Mouse (Mus musculus) kidney, embryonic 15.5 days (tissue): Measurements from ENCODE around the gene Mgat5. TPM values are rescaled to one million over a fixed set of nuclear protein-coding genes. Genes with fewer than 3 reads are reported as not detected.

Experiments
- ATAC-seq: fragments of 200-750 bp; cut with Nextera tagmentation; replicated peaks from 2 replicates; pipeline ENCODE4 v1.8.0; 2017; ENCODE audit warnings: moderate TSS enrichment; ENCODE audit not compliant: low FRiP score
- H3K27ac ChIP-seq: fragments of 300-500 bp; sonication (generic); 2 replicates; pipeline ENCODE4 v1.5.1; 2015; ENCODE audit warnings: mild to moderate bottlenecking, inconsistent platforms
- H3K27me3 ChIP-seq: fragments of 300-500 bp; sonication (generic); 2 replicates; pipeline ENCODE4 v1.6.1; 2015; ENCODE audit warnings: inconsistent platforms
- H3K36me3 ChIP-seq: fragments of 300-500 bp; sonication (generic); 2 replicates; pipeline ENCODE4 v1.6.1; 2015; ENCODE audit warnings: inconsistent platforms
- H3K4me1 ChIP-seq: fragments of 300-500 bp; sonication (generic); 2 replicates; pipeline ENCODE4 v1.6.1; 2015; ENCODE audit warnings: inconsistent platforms
- H3K4me2 ChIP-seq: fragments of 300-500 bp; sonication (generic); 2 replicates; pipeline ENCODE4 v1.6.1; 2015; ENCODE audit warnings: moderate library complexity, mild to moderate bottlenecking, inconsistent platforms
- H3K4me3 ChIP-seq: fragments of 300-500 bp; sonication (generic); replicated peaks from 2 replicates; pipeline ENCODE4 v1.5.1; 2015; ENCODE audit warnings: mild to moderate bottlenecking, inconsistent platforms
- H3K9ac ChIP-seq: fragments of 300-500 bp; sonication (generic); 2 replicates; pipeline ENCODE4 v1.6.1; 2015; ENCODE audit warnings: mild to moderate bottlenecking, inconsistent platforms
- H3K9me3 ChIP-seq: fragments of 300-500 bp; sonication (generic); replicated peaks from 2 replicates; pipeline ENCODE4 v1.6.1; 2016; ENCODE audit warnings: inconsistent platforms
- WGBS: fragments of 180-500 bp; shearing (Covaris S2); methylation state at CpG from one replicate; pipeline ENCODE4 v1.1.7; 2015; ENCODE audit warnings: mixed read lengths; 5-methylcytosine and 5-hydroxymethylcytosine counted together
- polyA plus RNA-seq: library from polyadenylated mRNA; unstranded; fragments of >200 nt; fragmentation: Nextera tagmentation; extraction: Ambion mirVana; gene quantifications from 2 replicates; pipeline ENCODE4 v1.2.1, GENCODE M21; 2015

The Mgat5 gene
- polyA plus RNA-seq, 1 experiment from 2014 or later = 8.6 TPM

- no peaks in the 10 kb centered on the region for H3K9me3 ChIP-seq
- no peak for ATAC-seq
- H3K9ac ChIP-seq = no peak overlapping the region
- H3K4me1 ChIP-seq = peaks cover 21% of the 10 kb centered on the region
- 96% methylated on average over 5 of the region's 5 CpGs for WGBS
- H3K36me3 ChIP-seq = peaks cover 15% of the 10 kb centered on the region; the same call in 1 of the 2 replicates
- no peak overlapping the region for H3K4me2 ChIP-seq
- no peak overlapping the region for H3K27ac ChIP-seq
- H3K27me3 ChIP-seq = no peaks in the 10 kb centered on the region
- H3K4me3 ChIP-seq = no peak overlapping the region
Measured at GRCm38 (mm10) chr1:127467238-127467637, 262.4 kb downstream of the Mgat5 start.

- ATAC-seq = no peak
- 65% methylated on average over 4 of the region's 4 CpGs for WGBS
Measured at GRCm38 (mm10) chr1:127470175-127470574, 265.4 kb downstream of the Mgat5 start.

GRCm38 (mm10) chr1:127475756-127476155 is 270.9 kb downstream of the Mgat5 start:
- H3K27me3 ChIP-seq = no peaks in the 10 kb centered on the region
- H3K9me3 ChIP-seq = no peaks in the 10 kb centered on the region
- WGBS = 91% methylated on average over 5 of the region's 5 CpGs
- no peak for ATAC-seq
- no peak overlapping the region for H3K4me2 ChIP-seq
- no peak overlapping the region for H3K4me3 ChIP-seq
- H3K4me1 ChIP-seq = 0 out of 2 replicates have a peak, but pooled peaks cover 4% of the 10 kb centered on the region
- no peak overlapping the region for H3K9ac ChIP-seq
- peaks cover 32% of the 10 kb centered on the region for H3K36me3 ChIP-seq
- H3K27ac ChIP-seq = no peak overlapping the region

More at GRCm38 (mm10) chr1:127470175-127470574, 265.4 kb downstream of the Mgat5 start:
- Histone ChIP-seq H3K9ac (no peak overlapping the region), H3K27ac (no peak overlapping the region), H3K4me2 (no peak overlapping the region), H3K27me3 (no peaks in the 10 kb centered on the region), H3K4me1 (peaks cover 9% of the 10 kb centered on the region; the same call in 1 of the 2 replicates), H3K9me3 (no peaks in the 10 kb centered on the region), H3K36me3 (peaks cover 15% of the 10 kb centered on the region; the same call in 1 of the 2 replicates), H3K4me3 (no peak overlapping the region)

- Histone ChIP-seq H3K4me3 (no peak overlapping the region), H3K36me3 (peaks cover 27% of the 10 kb centered on the region; the same call in 1 of the 2 replicates), H3K9me3 (no peaks in the 10 kb centered on the region), H3K27ac (no peak overlapping the region), H3K9ac (no peak overlapping the region), H3K4me1 (no peaks in the 10 kb centered on the region), H3K27me3 (no peaks in the 10 kb centered on the region), H3K4me2 (no peak overlapping the region)
- WGBS = 61% methylated on average over 10 of the region's 10 CpGs
- no peak for ATAC-seq
Measured at GRCm38 (mm10) chr1:127482911-127483310, 278.1 kb downstream of the Mgat5 start.

GRCm38 (mm10) chr1:127484188-127484587 is 279.4 kb downstream of the Mgat5 start:
- 94% methylated on average over 8 of the region's 8 CpGs for WGBS
- Histone ChIP-seq H3K9ac (no peak overlapping the region), H3K4me2 (no peak overlapping the region), H3K27ac (no peak overlapping the region), H3K9me3 (no peaks in the 10 kb centered on the region), H3K27me3 (no peaks in the 10 kb centered on the region), H3K36me3 (peaks cover 20% of the 10 kb centered on the region; the same call in 1 of the 2 replicates), H3K4me3 (no peak overlapping the region), H3K4me1 (no peaks in the 10 kb centered on the region)
- ATAC-seq = no peak

GRCm38 (mm10) chr1:127484826-127485225 is 280.0 kb downstream of the Mgat5 start:
- ATAC-seq = no peak
- H3K36me3 ChIP-seq = peaks cover 20% of the 10 kb centered on the region; the same call in 1 of the 2 replicates
- 51% methylated on average over 7 of the region's 7 CpGs for WGBS
- no peak overlapping the region for H3K9ac ChIP-seq
- no peak overlapping the region for H3K27ac ChIP-seq
- no peaks in the 10 kb centered on the region for H3K27me3 ChIP-seq
- H3K4me1 ChIP-seq = no peaks in the 10 kb centered on the region
- H3K9me3 ChIP-seq = no peaks in the 10 kb centered on the region
- H3K4me3 ChIP-seq = no peak overlapping the region
- no peak overlapping the region for H3K4me2 ChIP-seq

GRCm38 (mm10) chr1:127487161-127487560 is 282.3 kb downstream of the Mgat5 start:
- Histone ChIP-seq H3K36me3 (peaks cover 12% of the 10 kb centered on the region; the same call in 1 of the 2 replicates), H3K4me3 (no peak overlapping the region), H3K27me3 (no peaks in the 10 kb centered on the region), H3K4me1 (no peaks in the 10 kb centered on the region), H3K9me3 (no peaks in the 10 kb centered on the region), H3K9ac (no peak overlapping the region), H3K27ac (no peak overlapping the region), H3K4me2 (no peak overlapping the region)
- 84% methylated on average over 4 of the region's 4 CpGs for WGBS
- no peak for ATAC-seq

- Histone ChIP-seq H3K27me3 (peaks cover 15% of the 10 kb centered on the region; the same call in 1 of the 2 replicates), H3K4me1 (no peaks in the 10 kb centered on the region), H3K36me3 (no peaks in the 10 kb centered on the region), H3K9me3 (no peaks in the 10 kb centered on the region), H3K9ac (no peak overlapping the region), H3K4me2 (no peak overlapping the region), H3K4me3 (no peak overlapping the region), H3K27ac (no peak overlapping the region)
- ATAC-seq = 0 out of 2 replicates have a peak, but pooled peaks have one; percentile 40
- WGBS = 33% methylated on average over 9 of the region's 9 CpGs
Measured at GRCm38 (mm10) chr1:127496737-127497543, 292.1 kb downstream of the Mgat5 start.

GRCm38 (mm10) chr1:127498746-127499145 is 293.9 kb downstream of the Mgat5 start:
- H3K4me3 ChIP-seq = no peak overlapping the region
- H3K27me3 ChIP-seq = peaks cover 20% of the 10 kb centered on the region; the same call in 1 of the 2 replicates
- H3K4me2 ChIP-seq = no peak overlapping the region
- no peaks in the 10 kb centered on the region for H3K4me1 ChIP-seq
- WGBS = 36% methylated on average over 9 of the region's 9 CpGs
- no peaks in the 10 kb centered on the region for H3K9me3 ChIP-seq
- ATAC-seq = no peak
- no peaks in the 10 kb centered on the region for H3K36me3 ChIP-seq
- no peak overlapping the region for H3K9ac ChIP-seq
- no peak overlapping the region for H3K27ac ChIP-seq

GRCm38 (mm10) chr1:127500219-127500618 is 295.4 kb downstream of the Mgat5 start:
- H3K9me3 ChIP-seq = no peaks in the 10 kb centered on the region
- no peak for ATAC-seq
- no peaks in the 10 kb centered on the region for H3K4me1 ChIP-seq
- H3K27ac ChIP-seq = no peak overlapping the region
- whole genome bisulfite sequencing = 8% methylated on average over 8 of the region's 8 CpGs
- no peak overlapping the region for H3K9ac ChIP-seq
- H3K27me3 ChIP-seq = peaks cover 20% of the 10 kb centered on the region; the same call in 1 of the 2 replicates
- no peak overlapping the region for H3K4me2 ChIP-seq
- no peaks in the 10 kb centered on the region for H3K36me3 ChIP-seq
- H3K4me3 ChIP-seq = no peak overlapping the region

- Histone ChIP-seq H3K4me3 (no peak overlapping the region), H3K27ac (no peak overlapping the region), H3K27me3 (peaks cover 20% of the 10 kb centered on the region; the same call in 1 of the 2 replicates), H3K9ac (no peak overlapping the region), H3K4me2 (no peak overlapping the region), H3K9me3 (no peaks in the 10 kb centered on the region), H3K4me1 (no peaks in the 10 kb centered on the region), H3K36me3 (no peaks in the 10 kb centered on the region)
- no peak for ATAC-seq
- 84% methylated on average over 17 of the region's 17 CpGs for WGBS
Measured at GRCm38 (mm10) chr1:127500701-127501100, 295.9 kb downstream of the Mgat5 start.

GRCm38 (mm10) chr1:127507042-127507650 is 302.3 kb downstream of the Mgat5 start:
- H3K4me3 ChIP-seq = no peak overlapping the region
- H3K4me1 ChIP-seq = no peaks in the 10 kb centered on the region
- H3K9ac ChIP-seq = no peak overlapping the region
- no peak for ATAC-seq
- 81% methylated on average over 10 of the region's 10 CpGs for whole genome bisulfite sequencing
- no peak overlapping the region for H3K4me2 ChIP-seq
- peaks cover 5% of the 10 kb centered on the region for H3K27me3 ChIP-seq
- no peaks in the 10 kb centered on the region for H3K9me3 ChIP-seq
- no peak overlapping the region for H3K27ac ChIP-seq
- H3K36me3 ChIP-seq = no peaks in the 10 kb centered on the region
